Mouse (Mus musculus) adipocyte (in vitro differentiated cells): ENCODE results near the gene Dhx29.

Experiments
- DNase-seq: peaks from one replicate; pipeline ENCODE4 v3.0.0-alpha.2; 2016; ENCODE audit warnings: low spot score

The Dhx29 gene

GRCm38 (mm10) chr13:112927287-112928001, at the start of gene Dhx29, which contains the start of gene Mtrex:
Dhx29 (plus strand) TSS chr13:112927454.
Mtrex (minus strand) TSS chr13:112927398.
- DNase-seq = peak; percentile 98

GRCm38 (mm10) chr13:112887234-112887633, 40.0 kb upstream of the Dhx29 start:
- no peak for DNase-seq

- peak; percentile 61 for DNase-seq
Measured at GRCm38 (mm10) chr13:112902176-112902575, 25.1 kb upstream of the Dhx29 start.

- DNase-seq = peak; percentile 36
Measured at GRCm38 (mm10) chr13:112909663-112910062, 17.6 kb upstream of the Dhx29 start.

DNA sequence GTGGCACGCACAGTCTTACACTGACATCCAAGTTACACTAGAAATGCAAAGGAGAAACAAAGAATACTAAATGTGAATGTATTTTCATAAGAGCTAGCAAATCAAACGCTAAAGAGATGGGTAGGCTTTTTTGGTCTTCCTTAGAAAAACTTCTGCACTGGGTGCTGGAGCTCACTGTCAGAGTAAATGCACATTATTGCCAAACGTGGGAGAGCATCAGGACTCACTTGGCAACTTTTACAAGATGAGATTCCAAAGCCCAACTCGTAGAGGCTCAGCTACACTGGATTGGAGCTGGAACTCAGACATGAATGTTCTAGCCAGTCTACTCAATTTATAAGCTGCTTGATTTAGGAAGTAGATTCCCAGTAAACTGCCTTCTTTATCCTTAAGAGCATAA, 16.8 kb upstream of the Dhx29 start:
- no peak for DNase-seq

GRCm38 (mm10) chr13:112919141-112919865, 8.0 kb upstream of the Dhx29 start:
- no peak for DNase-seq

DNA sequence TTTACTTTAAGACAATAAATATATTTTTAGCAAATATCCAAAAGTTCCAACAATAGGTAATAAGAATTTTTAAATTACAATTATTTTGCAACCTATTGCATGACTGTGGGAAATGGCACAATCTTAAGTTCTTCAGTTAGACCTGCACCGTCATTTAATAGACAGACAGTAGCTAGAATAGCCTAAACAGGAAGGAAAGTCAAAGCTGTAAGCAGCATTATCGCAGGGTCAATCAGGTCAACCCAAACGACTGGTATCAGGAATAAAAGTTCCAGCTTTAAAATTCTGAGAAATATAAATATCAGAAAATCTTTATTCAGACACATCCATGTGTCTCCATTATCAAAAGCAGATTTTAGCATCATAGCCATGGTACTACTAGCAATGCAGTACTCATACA, 6.3 kb upstream of the Dhx29 start:
- no peak for DNase-seq

DNA sequence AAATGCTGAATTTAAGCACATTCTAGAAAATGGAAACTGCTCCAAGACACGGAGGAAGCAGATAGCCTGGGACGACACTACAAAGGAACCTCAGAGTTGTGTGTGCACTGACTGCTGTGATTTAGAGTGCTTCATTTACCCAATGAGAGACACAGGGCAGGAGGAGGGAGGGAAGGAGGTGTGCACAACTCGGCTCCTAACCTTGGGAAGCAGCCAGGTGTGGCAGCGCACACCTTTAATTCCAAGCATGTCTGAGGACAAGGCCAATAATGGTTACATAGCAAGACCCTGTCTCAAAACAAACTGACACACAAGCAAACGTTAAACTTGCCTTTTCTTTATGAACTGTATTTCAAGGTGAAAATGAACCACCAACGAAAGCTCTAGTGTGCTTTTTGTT, 2.0 kb upstream of the Dhx29 start:
- DNase-seq = no peak

- no peak for DNase-seq
Measured at GRCm38 (mm10) chr13:112925976-112926375, 1.3 kb upstream of the Dhx29 start.

- no peak for DNase-seq
Measured at GRCm38 (mm10) chr13:112926796-112927195, 458 bp upstream of the Dhx29 start.

- DNase-seq = peak; percentile 9
Measured at GRCm38 (mm10) chr13:112928038-112928668, 899 bp downstream of the Dhx29 start.

DNA sequence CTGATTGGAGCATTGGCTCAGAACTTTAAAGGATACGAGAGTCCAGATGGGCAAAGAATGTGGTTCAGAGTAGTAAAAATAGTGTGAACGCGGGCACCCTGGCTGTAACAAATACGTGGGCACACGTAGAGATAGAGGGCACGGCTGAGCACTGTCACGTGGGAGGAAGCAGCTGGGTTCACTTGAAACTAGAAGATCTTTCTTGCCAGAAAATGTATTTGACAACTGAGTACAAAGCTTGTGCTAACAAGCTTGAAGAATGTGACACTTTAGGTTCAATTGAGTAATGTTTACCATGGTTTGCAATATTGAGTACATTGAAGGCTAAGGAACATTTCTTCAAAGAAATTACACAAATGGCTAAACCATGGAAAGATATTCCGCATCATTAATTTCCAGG, 10.9 kb downstream of the Dhx29 start:
- DNase-seq = no peak

DNA sequence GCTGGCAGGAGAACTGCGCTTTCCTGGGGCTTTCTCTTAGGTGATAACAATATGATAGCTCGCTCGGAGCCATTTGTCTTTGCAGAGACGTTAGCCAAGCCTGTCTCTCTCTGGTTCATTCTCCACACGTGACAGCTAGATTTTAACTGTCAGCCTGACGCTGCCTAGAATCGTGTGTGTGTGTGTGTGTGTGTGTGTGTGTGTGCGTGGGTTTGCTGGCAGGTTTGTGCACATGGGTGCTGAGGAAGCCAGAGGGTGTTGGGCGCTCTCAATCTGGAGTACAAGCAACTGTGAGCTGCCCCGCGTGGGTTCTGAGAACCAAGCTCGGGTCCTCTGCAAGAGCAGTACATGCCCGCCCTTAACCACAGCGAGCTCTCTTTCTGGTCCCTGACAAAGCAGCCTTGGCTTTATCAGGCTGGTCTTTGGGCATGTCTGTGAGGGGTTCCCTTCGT, 14.7 kb downstream of the Dhx29 start:
- no peak for DNase-seq

DNA sequence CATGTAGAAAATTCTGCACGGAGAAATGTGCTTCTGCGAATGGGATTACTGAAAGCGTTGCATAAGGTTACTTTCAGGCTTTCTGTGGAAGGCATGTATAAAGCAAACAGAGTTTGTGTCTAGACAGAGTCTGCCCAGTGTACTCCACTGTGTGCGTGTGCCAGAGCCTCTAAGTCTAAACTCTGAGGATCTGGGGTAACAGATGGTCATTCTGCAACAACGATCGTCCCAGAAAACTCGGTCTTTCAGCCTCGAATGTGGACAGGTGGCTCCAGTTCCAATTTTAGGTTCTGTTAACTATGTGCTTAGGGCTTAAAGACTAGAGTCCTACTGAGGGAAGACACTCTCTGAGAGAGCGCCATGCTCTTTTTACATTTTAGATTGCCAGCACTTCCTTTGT, 18.1 kb downstream of the Dhx29 start:
- DNase-seq = no peak

GRCm38 (mm10) chr13:112945900-112946299, 18.6 kb downstream of the Dhx29 start:
- no peak for DNase-seq

GRCm38 (mm10) chr13:112954067-112954466, 26.8 kb downstream of the Dhx29 start:
- DNase-seq = no peak

DNA sequence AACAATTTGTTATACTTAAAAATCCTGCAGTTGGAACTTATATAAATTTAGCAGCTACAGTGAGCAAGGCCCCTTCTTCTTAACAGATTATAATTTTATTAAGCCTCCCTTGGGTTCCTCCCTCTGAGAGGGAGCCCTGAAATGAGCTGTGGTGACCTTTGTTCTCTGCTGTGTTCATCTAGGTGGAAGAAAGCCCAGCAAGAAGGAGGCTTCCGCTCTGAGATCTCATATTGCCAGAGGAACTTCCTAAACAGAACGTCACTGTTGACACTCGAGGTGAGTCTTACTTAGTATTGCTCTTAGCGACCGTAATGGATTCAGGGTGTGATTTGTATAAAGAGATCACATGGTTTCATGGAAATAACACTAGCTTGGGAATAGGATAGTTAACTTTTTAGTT, 35.8 kb downstream of the Dhx29 start:
- no peak for DNase-seq

DNA sequence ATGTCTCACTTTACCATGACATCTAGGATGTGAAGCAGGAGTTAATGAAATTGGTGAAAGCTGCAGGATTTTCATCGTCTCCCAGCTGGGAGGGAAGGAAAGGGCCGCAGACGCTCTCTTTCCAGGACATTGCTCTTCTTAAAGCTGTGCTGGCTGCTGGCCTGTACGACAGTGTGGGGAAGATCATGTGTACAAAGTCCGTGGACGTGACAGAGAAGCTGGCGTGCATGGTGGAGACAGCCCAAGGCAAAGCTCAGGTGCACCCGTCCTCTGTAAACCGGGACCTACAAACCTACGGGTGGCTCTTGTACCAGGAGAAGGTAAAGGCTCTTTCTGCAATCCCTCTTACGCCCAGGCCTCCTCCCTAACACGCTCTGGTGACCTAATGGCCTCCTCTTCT, 37.2 kb downstream of the Dhx29 start:
- no peak for DNase-seq

DNA sequence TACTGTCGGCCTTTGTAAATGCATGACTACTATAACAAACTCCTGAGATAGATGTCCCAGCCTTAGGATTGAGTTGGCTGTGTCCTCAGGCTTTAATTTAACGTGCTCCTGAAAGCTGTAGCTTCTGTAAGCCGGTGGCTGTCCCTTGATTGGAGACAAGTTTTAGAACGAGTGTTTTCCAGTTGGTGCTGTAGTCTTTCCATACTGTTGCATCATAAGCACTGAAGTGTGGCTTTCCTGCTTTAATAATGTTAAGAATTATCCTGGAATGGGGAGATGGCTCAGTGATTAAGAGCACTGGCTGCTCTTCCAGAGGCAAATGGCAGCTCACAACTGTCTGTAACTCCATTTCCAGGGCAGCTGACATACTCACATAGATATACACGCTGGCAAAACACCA, 40.0 kb downstream of the Dhx29 start:
- DNase-seq = no peak

- no peak for DNase-seq
Measured at GRCm38 (mm10) chr13:112976720-112977119, 49.5 kb downstream of the Dhx29 start.

GRCm38 (mm10) chr13:112985605-112986450, 58.6 kb downstream of the Dhx29 start:
- DNase-seq = no peak

DNA sequence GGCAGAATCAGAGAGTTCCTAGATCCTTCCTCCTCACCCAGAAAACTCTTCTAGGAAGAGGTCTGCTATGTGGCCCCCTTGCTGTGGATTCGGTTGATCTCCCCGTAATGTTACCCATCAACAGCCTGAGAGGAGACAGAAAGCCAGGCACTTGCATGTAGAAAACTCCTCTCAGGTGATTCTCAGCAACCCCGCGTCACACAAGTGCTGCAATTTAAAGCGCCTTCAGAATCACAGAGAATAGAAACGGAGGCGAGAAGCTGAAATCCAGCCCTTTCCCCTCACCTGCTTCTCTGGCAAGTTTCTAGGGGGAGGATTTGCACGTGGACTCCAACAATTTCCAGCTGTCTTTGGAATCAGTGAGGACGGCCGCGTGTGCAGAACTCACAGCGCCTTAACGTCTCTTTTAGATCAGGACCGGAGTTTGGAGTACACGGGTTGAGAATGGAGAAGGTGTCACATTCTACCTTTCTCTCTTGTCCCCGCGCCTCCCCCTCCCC, 59.2 kb downstream of the Dhx29 start:
- DNase-seq = no peak
